Mouse (Mus musculus) left cerebral cortex, adult 9 months (tissue): ENCODE results near the gene Capn11.
"Not testable (repeated sequence)": the region's sequence is repeated elsewhere in the genome, so short reads cannot be mapped to it uniquely, and the experiment has no call there.

ENCODE experiments used
- DNase-seq, 2 experiments: peaks; one replicate each; pipeline ENCODE4 v3.0.0; 2022; ENCODE audit warnings: low spot score in 2 of 2

The Capn11 gene

DNA sequence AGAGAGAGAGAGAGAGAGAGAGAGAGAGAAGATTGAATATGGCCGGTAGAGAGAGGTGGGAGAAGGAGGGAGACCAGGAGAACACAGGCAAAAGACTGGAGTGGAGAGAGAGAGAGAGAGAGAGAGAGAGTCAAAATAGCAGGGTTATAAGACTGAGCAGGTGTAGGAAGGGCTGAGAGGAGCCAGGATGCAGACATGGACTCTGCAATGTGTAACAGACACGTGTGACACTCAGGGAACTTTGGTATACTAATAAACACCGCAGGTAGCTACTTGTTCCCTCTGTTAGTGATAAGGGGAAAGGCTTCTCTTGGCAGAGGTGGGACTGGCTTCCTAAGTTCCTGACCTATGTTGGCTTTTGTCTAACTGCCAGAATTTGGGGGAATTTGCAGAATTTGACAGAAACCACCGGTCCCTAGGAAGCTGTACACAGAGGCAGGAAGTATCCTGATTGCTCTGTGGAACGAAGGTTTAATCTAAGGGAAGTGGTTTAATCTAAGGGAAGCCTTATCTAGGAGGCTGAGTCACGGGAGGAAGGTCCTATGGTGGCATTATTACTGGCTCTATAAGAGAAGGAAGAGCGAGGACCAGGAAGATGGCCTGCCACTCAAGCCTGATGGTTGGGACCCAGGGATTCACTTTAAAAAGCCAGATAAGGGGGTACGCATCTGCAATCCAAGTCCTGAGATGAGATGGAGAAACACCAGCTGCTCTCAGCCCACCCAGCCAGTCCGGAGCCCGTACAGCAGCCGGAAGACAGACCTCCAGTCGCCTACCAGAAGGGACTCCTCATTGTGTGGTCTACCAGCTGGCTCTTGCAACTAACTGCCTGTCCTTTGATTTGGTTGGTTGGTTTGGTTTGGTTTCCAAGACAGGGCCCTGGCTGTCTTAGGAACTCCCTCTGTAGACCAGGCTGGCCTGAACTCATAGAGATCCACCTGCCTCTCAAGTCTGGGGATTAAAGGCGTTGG lies 30.0 kb downstream of the Capn11 start:
- DNase-seq = no peak

DNA sequence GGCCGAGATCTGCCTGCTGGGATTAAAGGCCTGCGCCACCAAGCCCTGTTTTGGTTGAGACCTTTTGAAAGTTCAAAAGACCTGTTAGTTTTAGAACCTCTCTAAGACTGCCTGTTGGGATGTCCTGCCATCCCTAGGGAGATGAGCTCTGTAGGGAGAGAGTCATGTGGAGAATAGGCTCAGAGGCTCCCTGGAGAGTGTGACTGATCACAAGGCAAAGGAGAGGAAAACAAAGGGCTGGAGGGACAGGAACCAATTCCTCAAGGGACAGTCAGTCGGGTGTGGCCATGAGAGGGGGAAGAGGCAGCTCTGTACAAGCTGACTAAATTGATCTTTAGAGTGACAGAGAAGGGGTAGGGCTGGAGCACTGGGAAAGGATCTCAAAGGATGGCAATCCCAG lies 31.0 kb downstream of the Capn11 start:
- DNase-seq = no peak

DNA sequence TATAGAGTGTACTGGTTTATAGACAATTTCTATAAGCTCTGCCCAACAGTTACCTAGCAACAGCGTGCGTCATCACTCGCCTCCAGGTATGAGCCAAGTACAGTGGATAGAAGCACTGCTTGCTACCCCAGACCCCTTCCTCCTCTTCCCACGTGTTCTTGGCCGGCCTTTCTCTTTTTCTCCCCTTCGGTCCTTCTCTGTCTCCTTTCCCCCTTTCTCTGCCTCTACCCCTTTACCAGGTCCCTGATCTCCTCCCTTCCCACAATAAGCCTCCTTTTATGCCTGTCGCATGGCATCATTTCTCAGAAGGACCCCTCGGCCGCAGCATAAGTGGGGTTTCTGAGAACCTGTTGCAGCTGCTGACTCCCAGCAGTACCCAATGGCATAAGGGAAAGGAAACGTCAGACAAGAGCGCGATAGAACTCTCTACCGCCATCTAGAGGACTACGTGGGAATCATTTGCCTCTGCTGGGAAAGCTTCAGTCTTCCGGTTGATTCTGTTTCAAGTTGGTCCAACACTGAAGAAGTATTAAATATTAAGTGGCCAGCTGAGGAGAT lies 32.5 kb downstream of the Capn11 start:
- peak; percentile 23 to 84 for DNase-seq

DNA sequence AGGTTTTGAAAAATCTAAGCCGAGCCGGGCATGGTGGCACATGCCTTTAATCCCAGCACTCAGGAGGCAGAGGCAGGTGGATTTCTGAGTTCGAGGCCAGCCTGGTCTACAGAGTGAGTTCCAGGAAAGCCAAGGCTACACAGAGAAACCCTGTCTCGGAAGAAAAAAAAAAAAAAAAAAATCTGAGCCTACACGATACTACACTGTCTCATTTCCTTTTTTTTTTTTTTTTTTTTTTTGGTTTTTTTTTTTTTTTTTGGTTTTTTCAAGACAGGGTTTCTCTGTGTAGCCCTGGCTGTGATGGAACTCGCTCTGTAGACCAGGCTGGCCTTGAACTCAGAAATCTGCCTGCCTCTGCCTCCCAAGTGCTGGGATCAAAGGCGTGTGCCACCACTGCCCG lies 35.7 kb downstream of the Capn11 start:
- not testable (repeated sequence) for DNase-seq

DNA sequence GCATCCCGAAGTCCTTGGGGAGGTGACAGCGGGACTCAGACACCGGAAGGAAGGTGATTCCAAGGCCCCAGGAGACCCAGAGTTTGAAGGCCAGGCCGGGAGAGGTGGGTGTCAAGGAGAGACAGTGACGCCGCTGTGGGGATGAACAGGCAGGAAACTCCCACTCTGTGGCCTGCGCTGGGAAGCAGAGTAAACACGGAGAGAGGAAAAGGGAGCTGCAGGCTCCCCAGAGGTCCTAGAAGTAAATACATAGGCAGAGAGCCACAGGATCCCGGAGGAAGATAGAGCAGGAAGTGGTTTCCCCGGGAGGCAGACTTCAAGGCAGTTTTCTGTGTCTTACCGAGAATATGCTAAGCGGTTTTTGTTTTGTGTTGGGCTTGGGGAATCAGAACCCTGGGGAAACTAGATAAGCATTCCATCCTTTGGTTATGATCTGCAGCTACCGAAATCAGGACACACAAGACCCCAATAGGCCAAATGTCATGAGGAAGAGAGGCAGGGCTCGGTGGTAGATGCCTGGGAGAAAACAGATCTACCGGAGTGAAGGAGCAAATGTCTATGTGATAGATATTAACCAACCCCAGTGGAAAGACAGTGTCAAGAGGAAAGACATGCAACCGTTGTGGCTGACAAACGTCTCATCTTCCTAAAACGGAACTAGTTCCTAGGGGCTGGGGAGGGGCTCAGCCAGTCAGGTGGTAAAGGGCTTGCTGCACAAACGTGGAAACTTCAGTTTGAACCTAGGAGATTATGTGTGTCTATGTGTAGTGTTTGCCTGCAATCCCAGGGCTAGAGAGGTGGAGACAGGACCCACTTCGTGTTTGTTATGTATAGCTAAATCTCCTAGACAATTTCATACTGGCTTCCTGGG lies 39.5 kb downstream of the Capn11 start:
- DNase-seq = no peak

DNA sequence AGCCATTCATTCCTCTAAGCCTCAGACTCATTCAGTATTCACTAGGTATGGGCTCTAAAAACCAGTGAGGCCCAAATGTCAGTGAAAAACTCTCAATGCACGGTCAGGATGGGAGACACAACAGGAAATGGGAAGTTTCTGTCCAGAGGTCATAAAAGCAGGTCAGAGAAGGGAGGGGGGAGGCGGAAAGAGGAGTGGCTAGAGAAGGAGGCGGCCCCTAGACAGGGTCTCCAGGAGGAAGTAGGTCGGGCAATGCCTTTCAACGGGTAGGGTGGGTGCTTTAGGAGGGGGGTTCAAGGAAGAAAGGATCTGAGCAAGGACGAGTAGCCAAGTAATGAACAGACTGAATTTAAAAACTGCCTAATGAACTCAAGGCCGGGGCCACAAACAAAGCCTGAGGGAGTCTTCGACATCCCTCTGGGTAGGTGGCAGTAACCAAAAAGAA lies 40.2 kb downstream of the Capn11 start:
- DNase-seq = no peak

DNA sequence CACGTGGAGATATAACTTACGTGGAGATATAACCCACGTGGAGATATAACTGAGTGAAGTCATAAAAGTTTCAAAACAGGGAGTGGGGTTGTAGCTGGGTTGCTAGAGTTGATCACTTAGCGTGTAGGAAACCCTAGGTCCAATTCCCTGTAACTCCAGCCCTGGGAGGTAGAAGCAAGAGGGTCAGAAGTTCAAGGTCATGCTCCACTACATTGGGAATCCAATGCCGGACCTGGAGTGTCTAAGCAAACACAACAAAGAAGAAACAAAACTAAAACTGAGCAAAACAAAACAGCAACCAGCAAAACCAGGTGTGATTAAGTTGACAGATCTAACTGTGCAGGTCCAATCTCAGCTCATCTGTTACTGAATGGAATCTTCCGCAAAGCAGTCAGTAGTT lies 41.5 kb downstream of the Capn11 start:
- no peak for DNase-seq

DNA sequence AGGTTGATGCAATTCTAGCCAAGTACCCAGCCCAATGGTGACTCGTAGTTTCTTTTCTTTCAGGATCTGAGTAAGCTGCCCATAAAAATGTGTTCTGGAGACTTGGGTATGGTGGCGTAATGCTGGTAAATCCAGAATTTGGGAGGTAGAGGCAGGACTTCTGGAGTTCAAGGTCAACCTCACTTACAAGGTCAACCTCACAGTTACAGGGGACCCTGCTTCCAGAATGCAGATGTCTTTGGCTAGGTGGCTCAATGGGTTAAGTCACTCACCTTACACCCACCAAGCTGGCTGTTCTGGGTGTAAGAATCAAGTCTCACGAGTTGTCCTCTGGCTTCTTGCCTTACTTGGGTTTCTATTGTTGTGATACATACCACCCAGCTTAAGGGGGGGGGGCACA lies 42.4 kb downstream of the Capn11 start:
- DNase-seq = no peak

DNA sequence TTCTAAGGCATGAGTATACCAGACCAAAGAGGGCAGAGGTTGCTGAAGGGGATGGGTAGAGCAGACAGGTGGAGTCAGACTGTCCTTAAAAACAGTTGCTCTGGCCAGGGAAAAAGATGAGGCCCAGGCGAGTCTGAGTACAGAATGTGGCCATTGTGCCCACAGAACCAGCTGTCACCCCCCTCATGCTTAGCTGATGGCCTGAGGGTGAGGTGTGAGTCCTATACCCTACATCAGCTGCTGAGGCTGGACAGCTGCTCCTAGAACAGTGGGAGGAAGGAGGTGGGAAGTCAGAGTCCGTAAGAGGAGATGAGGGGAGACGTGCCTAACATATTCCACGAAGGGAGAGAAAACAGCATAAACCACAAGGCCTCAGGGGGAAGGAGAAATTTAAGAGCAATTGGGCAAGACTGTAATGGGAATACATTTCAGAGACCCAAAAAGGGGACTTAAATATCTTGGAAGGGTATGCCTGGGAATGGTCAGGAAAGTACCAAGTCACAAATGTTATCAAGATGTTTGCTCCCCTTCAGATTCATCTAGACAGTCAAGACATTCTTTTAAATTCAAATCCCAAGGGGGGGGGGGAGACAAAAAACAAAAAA lies 43.0 kb downstream of the Capn11 start:
- no peak for DNase-seq

DNA sequence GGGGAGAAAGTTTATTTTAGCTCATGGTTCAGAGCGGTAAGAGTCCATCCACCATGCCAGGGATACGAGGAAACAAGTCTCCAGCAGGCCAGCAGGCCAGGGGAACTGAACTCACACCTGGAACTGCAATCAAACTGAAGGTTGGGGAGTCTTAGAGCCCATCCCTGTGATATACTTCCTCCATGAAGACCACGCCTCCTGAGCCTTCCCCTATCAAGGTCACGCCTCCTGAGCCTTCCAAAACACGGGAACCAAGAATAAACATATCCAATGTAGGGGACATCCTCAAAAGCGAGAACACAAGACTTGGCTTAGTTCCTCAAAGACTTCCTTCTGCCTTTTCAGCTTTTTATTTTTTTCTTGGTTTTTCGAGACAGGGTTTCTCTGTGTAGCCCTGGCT lies 46.2 kb downstream of the Capn11 start:
- DNase-seq = no peak

DNA sequence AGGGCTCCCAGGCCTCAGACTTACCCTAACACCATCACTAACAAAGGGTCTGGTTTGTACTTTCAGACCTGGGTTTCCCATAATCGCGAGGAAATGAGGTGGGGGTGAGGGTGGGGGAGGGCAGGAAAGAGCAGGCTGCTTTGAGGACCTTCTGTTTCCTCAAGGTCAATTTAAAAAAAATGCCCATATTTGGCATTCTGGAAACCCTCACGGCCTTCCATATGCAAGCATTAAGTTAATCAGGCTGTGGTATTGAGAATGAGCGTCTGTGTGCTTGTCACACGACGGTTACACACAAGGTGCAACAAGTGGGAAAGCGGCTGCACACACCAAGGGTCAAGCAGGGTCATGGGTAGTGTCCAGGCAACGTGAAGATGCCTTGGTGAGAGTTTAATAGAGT lies 47.1 kb downstream of the Capn11 start:
- no peak for DNase-seq

DNA sequence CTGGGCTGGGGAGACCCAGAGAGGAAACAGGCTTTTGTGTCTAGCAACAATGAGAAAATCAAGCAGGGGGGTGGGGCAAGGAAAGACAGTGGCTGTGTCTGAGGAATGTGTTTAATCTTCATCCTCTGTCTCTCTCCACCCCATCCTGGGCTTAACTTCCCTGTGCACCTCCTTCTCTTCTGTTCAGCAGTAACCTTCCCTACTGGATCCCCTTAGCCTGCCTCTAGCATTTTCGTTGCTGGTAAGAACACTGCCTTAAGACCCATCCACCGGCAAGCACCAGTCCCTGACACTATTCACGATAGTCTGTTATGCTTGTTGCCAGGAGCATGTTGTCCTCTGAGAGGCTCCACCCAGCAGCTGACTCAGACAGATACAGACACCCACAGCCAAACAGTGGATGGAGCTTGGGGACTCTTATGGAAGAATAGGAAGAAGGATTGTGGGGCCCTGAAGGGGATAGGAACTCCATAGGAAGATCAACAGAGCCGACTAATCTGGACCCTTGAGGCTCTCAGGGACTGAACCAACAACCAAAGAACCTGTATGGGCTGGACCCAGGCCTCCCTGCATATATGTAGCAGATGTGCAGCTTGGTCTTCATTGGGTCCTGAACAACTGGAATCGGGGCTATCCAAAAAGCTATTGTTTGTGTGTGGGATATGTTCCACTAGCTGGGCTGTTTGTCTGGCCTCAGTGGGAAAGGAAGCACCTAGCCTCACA lies 48.8 kb downstream of the Capn11 start:
- DNase-seq = no peak

DNA sequence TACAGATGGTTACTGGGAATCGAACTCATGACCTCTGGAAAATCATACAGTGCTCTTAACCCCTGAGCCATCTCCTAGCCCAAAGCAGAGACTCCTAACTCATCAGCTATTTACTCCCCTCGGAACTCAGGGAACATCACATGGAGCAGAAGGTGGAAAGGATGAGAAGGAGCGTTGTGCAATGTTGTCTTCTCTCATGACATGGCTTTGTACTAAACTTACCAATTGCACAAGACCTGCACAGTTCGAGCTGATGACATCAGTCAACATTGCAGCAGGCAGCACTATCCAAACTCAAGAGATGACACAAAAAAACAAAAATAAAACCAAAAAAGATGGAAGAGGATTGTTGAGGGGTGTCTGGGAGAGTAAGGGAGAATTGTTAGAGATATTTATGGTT lies 50.7 kb downstream of the Capn11 start:
- no peak for DNase-seq

DNA sequence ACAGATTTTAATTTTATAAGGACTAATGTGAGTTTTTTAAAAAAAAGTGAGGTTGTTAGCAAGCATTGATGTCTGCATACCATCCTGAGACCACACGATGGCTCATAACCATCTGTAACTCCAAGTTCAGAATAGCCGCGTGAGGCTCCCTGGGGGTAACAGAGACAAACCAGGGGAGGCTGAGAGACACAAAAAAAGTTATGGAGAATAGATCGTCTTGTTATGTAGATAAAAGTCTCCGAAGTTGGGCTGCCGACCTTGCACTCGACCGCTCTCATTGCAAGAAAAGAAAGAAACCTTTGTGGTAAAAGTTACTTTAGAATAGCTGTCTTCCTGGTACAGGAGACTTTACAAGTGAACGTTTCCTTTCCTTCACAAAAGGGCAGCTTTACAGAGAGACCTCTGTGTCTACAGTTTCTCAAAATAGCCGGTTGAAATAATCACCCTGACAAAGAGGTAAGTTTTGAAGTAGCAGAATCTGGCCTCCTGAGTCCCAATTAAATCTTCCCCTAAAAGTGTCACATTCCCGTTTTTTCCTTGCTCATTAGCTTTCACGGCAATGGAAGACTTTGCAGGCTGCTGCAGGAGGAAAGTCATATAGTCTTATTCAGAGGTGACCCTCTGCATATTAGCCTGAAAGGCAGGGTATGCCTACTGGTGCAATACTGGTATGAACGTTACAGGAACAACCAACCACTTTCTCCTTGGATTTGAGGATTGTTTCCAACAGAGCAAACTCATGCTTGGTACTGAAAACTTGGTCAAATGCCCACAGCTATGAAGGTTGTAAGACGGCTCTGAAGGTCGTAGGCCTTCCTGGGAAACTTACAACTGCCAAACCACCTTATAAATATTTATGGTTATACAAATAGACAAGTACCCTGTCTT lies 51.9 kb downstream of the Capn11 start:
- no peak for DNase-seq

DNA sequence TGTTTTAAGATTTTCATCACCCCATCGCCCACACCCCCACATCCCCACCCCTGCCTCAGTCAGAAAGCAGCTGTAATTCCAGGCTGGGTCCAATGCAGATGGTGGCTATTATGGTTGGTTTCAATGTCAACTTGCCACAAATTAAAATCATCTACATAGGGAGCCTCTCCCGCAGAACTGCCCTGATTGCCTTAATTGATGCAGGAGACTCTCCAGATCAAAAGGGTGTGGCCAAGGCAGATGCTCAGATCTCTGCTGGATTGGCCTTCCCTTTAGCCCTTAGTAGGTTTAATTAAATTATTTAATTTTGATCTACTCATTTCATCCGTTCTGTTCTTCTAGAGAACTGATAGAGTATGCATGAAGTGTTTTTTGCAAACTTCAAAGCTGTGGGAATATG lies 56.1 kb downstream of the Capn11 start:
- DNase-seq = no peak

DNA sequence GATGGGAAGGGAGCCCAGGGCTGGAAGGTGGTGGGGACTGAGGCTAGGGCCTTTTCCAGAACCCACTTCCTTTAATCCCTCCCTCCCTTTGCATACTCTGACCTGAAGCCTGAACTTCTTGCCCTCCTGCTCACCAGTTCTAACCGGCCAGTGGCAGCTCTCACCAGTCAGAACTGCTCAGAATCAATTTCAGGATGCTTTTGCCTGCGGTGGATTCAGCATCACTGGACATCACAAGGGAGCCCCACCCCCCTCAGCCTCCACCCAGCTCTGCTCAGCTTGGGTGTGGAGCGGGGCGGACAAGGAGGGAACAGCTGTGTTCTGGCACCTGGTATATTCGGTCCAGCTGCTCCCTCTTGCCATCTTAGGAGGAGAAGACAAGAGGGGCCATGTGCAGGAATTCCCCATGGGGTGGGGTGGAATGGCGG lies 57.2 kb downstream of the Capn11 start, which contains the start of gene Mymx:
TSS of gene Mymx (minus strand) at position 226 of the 428 bp plus-strand sequence.
- no peak for DNase-seq

DNA sequence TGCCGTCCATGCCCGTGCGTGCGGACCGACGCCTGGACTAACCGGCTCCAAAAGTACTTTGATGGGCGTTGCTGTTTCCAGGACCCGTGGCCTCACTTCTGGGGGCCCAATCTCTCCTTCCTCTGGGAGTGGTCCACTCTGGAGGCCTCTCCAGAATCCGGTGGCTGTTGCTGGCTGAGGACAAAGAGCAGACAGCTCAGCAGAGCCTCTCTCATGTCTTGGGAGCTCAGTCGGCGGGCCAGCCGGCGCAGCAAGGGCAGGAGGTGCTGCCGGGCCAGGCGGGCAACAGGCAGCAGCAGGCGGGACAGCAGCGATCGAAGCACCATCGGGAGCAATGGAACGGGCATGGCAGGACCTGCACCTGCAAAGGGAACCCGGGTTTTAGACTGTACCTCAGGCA lies 57.8 kb downstream of the Capn11 start:
- DNase-seq = no peak

DNA sequence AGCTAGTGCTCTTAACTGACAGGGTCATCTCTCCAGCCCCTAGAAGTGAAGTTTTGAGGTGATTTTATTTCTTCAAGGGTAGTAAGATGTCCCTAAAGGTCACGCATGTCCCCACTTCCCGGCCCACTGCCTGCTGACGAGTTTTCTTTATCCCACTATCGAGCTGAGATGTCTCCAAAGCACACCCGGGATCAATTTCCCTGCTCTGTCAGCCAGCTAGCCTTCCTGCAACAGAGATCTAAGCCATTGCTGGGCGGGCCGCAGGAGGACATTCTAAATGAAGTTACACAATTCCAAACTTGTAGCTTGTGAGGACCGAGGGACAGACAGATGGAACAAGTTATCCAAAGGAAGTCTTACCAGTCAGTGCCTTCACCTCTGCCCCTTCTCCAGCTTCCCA lies 58.9 kb downstream of the Capn11 start:
- DNase-seq = no peak

DNA sequence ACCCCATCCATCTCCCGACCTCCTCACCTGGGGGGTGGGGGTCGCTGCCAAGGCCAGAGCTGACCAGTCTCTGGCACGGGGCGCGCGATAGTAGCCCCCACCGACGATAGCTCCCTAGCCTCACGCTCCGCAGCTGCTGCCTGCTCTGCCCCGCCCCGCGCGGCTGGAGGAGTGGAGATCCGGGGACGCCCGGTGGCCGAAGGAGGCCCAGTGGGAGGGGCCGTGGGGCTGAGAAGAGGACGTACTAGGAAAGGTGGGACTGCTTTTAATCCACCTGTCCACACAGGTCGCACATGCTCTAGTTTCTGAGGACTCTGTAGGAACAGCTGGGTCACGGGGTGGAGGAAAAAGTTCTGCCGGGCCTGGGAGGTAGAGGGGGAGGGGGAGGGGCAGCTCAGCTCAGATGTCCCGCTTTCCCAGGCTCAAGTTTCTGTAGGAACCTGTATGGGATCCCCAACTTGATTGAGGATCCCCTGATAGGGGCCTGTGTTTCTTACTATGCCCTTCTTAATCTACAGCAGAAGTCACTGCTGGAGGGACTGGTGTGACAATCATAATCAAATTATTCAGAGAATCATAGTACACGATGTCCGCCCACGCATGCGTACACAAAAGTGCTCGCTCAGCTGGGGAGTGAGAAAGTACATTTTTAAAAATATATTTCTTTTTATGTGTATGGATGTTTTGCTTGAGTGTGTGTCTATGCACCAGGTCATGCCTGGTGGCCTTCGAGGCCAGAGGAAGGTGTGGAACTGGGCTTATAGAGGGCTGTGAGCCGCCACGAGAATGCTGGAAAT lies 59.5 kb downstream of the Capn11 start, which contains the start of gene Slc29a1:
TSS of gene Slc29a1 (minus strand) at position 161 of the 797 bp plus-strand sequence.
- DNase-seq = no peak
